Mouse (Mus musculus) telencephalon, adult 2 months (tissue): ENCODE results near the gene Nrxn1.
A peak's percentile ranks its signal among the peaks of the same experiment; 100 is the strongest.
"Not testable (repeated sequence)": the region's sequence is repeated elsewhere in the genome, so short reads cannot be mapped to it uniquely, and the experiment has no call there.

Source experiments
- DNase-seq: peaks from one replicate; pipeline ENCODE4 v3.0.0-alpha.2; 2011; ENCODE audit warnings: low read depth, low spot score

The Nrxn1 gene

GRCm38 (mm10) chr17:90271165-90271564 lies 821.7 kb downstream of the Nrxn1 start:
- no peak for DNase-seq

DNA sequence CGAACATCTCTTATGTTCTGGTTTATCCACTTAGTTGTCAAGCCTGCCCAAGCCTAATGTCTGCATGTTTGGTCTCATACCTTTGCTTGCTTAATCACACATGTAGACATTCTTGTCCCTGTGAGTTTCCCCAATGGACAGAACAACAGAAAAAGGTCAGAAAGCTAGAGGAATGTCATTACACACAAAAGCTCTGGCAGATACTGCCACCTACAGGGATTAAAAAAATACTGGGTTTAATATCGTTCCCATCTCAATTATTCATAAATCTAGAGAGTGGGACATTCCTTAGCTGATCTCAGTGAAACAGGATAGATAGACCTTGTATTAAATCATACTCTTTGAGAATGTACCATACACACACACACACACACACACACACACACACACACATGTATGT lies 823.7 kb downstream of the Nrxn1 start:
- no peak for DNase-seq

DNA sequence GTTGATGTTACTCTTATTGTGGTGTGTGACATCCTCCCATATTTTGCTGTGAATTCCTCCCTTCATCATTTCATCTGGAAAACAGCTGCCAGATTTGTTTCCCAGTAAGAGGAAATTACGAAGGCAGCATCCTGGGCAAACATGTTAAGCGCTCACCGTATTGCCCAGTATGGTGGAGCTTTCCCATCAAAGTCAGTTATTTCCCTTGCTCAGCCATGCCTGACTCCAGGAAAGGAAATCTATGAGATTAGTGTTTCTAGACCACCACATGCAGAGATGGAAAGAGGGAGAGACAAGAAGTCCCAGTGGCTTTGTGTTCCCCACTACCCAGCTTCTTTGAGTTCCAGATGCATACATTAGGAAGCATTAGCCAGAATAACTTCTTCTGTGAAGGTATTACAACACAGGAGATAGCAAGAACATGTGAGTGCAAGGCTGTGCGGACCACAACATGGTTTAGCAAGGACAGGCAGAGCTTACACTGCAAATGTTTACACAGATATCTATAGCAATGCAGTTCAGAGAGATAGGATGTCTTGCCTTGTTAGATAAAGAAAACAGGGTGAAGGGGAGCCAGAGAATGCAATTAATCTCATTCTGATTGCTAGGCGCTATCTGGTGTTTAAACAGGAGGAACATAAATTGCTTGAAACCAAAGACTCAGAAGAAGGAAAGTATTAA lies 839.3 kb downstream of the Nrxn1 start:
- no peak for DNase-seq

GRCm38 (mm10) chr17:90252196-90252595 lies 840.7 kb downstream of the Nrxn1 start:
- DNase-seq: no peak

DNA sequence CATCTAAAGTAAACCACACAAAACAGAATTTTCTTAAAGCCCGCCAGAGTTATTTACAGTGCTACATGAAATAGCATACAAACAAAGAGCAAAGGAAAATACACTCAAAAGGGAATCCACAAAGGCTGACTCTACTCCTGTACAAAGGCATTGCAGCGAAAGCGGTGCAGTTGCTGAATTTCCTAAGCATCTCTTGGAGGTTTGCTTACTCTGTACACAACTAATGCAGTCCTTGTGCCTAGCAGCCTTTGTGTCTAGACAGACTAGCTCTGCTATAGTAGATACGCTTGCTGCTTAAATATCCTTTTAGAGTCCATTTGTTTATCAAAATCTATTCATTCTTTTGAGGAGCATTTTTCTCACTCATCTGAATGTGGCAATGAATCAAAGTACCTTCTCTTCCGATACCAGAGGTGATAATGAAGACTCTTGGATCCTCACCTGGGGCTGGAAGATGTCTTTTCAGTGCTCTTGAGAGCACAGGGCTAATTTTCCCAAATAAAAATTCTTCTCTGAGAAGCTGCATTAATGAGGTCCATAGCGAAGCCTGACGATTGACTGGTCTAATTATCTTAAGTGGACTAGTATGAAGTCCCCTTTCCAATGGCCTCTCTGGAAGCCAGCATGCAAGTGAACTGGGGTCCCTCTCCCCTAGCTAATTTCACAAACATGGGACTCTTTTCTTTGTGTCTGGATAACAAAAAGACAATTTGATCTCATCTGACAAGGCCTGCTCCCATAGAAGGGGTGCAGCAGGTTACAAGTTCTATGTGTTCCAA lies 845.6 kb downstream of the Nrxn1 start:
- no peak for DNase-seq

GRCm38 (mm10) chr17:90244339-90244738 lies 848.5 kb downstream of the Nrxn1 start:
- no peak for DNase-seq

GRCm38 (mm10) chr17:90238964-90239363 lies 853.9 kb downstream of the Nrxn1 start:
- DNase-seq: no peak

DNA sequence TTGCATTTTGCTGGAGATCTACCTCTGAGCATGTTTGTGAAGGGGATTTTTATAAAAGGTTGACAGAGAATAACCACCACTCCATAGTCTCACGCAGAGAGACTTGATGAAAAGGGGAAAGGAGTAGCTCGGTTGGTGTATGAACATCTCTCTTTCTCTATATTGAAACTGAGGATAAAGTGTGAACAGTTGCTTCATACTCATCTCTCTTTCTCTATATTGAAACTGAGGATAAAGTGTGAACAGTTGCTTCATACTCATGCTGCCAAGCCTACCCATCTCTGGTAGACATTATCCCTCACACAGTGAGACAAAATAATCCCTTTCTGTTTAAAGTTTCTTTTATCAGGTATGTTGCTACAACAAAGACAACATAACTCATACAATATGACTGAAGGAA lies 854.4 kb downstream of the Nrxn1 start:
- no peak for DNase-seq

DNA sequence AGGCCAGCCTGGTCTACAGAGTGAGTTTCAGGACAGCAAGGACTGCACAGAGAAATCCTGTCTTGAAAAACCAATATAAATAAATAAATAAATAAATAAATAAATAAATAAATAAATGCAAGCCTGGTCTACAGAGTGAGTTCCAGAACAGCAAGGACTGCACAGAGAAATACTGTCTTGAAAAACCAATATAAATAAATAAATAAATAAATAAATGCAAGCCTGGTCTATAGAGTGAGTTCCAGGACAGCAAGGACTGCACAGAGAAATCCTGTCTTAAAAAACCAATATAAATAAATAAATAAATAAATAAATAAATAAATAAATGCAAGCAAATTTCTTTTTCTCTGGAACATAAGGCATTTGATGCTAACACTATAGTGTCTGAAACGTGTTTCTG lies 857.2 kb downstream of the Nrxn1 start:
- DNase-seq: not testable (repeated sequence)

DNA sequence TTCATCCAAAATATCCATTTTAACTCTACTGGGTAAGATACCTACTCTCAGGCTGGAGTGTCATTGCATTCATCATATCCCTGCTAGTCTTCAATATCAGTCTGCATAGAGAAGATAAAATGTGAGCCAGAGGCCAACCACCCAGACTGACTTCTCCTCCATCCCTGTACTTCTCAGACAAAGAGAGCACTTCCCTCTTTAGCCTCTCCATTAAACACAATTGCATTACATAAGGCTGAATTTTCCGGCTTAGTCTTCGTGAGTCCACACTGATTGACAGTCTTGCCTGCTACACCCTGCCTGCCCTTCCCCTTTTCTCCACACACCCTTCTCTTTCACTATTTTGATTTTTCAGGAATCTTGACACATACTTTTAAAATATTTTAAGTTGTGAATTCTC lies 858.1 kb downstream of the Nrxn1 start:
- DNase-seq: no peak

DNA sequence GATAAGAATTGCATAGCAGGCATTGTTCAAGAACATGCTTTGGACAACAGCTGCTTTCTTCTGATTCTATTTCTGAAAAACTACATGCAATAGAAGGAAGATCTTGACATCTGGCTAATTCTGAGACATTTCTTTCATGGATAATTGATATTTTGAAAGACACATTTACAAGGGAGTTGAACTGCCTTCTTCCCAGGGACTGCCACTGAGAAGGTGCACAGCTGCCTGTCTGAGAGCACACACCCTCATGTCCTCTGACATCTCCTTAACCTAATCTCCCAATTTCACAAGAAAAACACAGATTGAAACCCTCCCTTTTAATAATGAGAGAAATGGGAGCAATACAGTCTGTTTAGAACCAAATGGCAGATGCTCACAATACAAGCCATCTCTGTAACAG lies 884.3 kb downstream of the Nrxn1 start:
- DNase-seq: no peak

DNA sequence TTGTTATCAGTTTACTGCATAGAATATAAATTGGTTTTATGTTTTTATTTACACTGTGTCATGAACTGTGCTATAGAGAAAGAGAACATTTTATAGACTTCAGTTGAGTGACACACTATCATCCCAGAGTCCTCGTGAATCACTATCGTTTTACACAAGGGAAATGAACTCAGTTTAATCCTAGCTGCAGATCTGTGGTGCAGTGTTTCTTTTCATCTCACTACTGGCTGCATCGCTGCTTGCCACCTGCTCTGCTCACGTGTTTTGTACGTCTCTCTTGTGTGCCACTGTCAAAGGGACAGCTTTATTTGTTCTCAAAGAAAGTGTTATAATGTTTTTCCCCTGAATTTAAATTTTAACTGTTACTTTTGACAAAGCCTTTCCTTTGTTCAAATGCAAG lies 885.3 kb downstream of the Nrxn1 start:
- no peak for DNase-seq

GRCm38 (mm10) chr17:90203993-90204392 lies 888.9 kb downstream of the Nrxn1 start:
- DNase-seq: no peak

GRCm38 (mm10) chr17:90202785-90203184 lies 890.1 kb downstream of the Nrxn1 start:
- DNase-seq: no peak

GRCm38 (mm10) chr17:90196772-90197171 lies 896.1 kb downstream of the Nrxn1 start:
- DNase-seq: peak; percentile 13

DNA sequence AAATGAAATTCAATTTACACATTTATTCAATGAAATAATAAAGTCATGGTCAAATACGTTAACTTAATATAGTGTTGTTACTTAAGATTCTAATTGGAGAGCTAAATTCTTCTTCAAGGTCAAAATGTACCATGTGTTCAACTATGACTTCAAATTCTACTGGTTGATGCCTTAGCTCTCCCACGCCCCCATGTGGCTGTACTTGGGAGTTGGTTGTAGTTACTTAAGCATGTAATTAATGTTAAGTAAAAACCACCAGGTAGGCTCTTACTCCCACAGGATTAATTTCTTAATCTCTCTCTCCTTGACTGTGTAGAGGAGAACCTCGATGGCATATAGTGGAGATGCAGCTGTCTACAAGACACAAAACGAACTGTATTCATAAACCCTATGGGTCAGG lies 951.3 kb downstream of the Nrxn1 start:
- no peak for DNase-seq

DNA sequence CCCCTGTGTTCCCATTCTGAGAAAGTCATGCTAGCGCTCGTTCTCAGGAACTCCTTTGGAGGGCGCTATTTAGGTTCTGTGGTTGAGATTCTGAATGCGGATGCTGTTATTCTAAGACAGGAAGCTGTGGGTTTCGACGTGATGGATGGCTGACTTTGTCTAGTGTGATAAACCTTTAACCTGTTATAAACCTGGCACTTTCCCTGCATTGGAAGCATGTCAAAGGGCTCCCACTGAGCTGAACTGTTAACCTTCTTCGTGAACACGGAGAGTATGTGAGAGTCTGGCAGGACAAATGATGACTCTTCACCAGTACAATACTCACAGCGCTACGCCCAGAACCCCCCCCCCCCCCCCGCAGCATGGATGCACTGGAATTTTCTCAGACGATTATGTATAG lies 962.0 kb downstream of the Nrxn1 start:
- no peak for DNase-seq

- DNase-seq: no peak
Observed at GRCm38 (mm10) chr17:90129183-90129582, 963.7 kb downstream of the Nrxn1 start.

DNA sequence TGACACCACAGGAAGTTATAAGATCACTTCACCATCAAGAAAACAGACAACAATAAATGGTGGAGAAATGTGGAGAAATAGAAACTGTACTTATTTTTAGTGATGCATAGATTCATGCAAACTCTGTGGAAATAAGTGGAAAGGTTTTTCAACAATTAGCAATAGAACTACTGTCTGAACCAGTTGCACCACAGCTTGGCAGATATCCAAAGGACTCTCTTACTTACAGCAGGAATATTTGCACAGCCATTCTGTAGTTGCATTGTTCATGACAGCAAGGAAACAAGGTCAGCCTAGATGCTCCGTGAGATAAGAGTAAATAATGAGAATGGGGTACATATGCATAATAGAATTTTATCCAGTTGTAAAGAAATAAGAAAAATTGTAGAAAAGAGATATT lies 965.3 kb downstream of the Nrxn1 start:
- DNase-seq: no peak

DNA sequence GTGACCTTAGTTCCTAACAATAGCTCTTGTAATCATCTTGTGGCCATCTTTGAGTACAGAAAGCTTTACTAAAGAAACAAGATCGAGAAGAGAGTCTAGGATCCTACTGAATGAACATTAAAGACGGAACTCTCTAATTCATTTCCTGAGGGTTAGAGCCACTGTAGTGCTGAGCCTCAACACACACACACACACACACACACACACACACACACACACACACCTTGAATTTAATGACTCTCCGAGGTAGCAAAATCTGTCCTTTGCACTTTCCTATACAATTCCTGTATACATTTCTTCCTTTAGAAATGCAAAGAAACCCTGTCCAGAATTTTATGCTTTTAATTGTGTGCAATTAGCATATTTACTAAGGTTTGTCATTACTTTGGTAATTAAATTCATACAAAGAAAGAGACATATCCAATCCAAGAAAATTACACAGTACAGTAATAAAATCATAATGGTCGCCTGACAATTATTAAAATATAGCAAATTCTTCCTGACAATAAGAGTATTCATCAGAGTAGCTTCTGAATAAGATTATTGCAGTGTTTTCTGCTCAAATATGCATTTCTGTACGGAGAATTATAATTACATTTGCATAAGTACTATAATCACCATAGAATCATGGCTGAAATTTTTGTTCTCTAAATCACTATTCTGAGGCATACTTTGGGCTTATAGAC lies 969.9 kb downstream of the Nrxn1 start:
- no peak for DNase-seq

DNA sequence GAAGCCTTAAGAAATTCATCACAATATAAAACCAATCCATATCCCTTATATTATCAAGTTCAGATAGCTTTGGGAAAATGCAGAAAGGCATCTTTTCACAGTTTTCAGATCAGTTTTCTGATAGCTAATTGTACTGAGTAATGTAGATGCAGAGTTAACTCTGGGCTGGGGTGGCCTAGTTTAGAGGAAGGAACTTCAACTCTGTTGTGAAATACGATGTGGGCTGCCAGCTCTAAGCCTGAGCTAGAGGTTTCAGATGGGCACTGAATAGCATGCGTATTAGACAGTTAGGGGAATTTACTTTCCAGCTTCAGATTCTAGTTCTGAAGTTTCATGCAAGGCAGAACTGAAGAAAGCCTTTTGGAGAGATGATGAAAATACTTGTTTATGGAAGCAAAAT lies 976.6 kb downstream of the Nrxn1 start:
- no peak for DNase-seq

DNA sequence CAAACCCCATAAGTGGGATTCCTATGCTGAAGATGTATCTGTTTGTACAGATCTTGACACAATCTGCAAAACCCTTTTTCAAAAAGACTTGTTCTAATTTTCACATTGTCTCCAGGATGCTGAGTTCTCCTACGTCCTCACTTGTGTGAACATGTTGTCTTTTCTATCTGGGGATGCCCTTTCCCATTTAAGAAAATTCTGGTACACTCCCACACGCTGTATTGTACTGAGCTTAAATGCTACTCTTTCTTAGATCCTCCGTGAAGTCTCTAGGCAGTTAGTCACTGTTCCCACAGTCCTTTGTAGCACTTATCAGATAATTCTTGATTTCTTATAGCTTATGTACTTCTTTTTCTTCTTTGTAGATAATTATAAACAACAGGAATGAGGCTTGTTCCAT lies 997.9 kb downstream of the Nrxn1 start:
- peak; percentile 83 for DNase-seq

- peak; percentile 96 for DNase-seq
Observed at GRCm38 (mm10) chr17:90088314-90088650, 1004.6 kb downstream of the Nrxn1 start.
